Mouse (Mus musculus): Measurements from ENCODE around the gene Lsm10.
"Not testable (repeated sequence)": the region's sequence is repeated elsewhere in the genome, so short reads cannot be mapped to it uniquely, and the experiment has no call there.

DNA sequence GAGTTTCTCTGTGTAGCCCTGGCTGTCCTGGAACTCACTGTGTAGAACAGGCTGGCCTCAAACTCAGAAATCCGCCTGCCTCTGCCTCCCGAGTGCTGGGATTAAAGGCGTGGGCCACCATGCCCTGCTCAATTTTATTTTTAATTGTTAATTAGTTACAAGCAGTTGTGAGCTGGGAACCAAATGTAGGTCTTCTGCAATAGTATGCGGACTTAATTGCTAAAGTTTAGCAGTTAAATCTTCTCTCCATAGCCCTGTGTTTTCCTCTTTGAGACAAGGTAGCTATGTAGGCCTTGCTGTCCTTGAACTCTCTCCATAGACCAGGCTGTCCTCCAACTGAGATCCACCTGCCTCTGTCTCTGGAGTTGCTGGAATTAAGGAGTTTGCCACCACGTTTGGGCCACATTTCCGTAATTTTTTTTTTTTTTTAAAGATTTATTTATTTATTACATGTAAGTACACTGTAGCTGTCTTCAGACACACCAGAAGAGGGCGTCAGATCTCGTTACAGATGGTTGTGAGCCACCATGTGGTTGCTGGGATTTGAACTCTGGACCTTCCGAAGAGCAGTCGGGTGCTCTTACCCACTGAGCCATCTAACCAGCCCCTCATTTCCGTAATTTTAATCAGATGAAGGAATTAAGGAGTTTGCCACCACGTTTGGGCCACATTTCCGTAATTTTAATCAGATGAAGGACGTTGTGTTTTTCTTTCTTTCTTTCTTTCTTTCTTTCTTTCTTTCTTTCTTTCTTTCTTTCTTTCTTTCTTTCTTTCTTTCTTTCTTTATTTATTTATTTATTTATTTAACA, 597 bp upstream of the Lsm10 start:
- TF ChIP-seq POLR2A (IDR thresholded peaks at IDR 0.05; ENCODE audit: control insufficient read depth, low read depth, low read length); CTCF (IDR thresholded peaks at IDR 0.05; ENCODE audit: control insufficient read depth, insufficient read depth, insufficient replicate concordance, low read depth, low read length): not testable (repeated sequence)
